Mouse (Mus musculus): ENCODE measurements around the gene Nectin2. TPM values are rescaled to one million over a fixed set of nuclear protein-coding genes. Genes with fewer than 3 reads are reported as not detected.
"Not testable (repeated sequence)": the region's sequence is repeated elsewhere in the genome, so short reads cannot be mapped to it uniquely, and the experiment has no call there.

Nectin2 gene
- total RNA-seq, 2 experiments from 2014 or later = 7.9 to 8.2 TPM

DNA sequence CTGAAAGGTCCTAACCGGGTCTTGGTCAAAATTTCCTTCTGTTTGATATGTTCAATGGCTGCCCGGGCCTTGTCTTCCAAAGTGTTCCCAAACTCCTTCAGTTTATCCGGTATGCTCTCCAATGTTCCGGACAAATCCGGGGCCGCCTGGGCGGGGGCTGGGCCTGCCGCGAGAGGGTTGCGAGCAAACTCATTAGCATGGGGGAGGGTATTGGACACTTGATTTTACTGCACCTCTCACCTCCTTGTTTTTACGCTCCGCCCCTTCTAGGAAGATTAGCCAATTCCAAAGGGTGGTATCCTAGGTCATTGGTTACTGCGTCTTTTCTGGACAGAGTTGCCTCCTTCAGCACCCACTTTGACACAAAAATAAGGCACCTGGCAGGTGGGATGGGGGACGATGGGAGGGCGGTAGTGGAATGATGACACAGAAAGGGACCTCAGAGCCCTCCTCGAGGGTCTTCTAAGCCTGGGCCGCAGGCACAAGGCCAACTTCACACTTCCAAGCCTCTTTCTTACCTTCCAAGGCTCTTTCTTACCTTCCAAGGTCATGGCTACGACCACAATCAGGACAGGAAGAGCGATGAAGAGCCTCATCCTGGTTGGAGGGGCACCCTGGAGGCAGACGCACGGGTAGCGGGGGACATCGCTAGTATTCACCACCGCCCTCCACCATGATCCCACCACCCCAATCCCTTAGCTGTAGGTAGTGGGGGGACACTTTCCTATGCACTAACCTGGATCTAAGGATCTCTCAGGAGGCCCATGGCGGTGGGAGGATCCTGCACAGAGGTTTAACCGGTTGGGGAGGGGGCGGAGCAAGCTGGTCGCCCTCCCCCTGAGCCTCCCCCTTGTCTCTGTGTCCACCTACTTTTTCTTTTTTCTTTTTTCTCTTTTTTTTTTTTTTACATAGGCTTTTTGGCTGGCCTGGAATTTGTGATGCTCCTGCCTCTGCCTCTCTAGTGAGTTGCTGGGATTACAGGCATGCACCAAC, 58.1 kb downstream of the Nectin2 start, which contains the start of gene Apoc1:
Gene Apoc1 (minus strand): TSS at position 788 of the 993 bp plus-strand sequence.
- intact Hi-C loops (cut with DNase I) = no loop called here
- no peak within 1 kb of the TSS for H3K4me3 ChIP-seq
- no peak for TF ChIP-seq CTCF (IDR thresholded peaks at IDR 0.05)
- H3K27ac ChIP-seq = peak within 1 kb of the TSS; percentile 28; the same call in 1 of the 2 replicates
- no peak for DNase-seq (ENCODE audit: extremely low spot score in 1 of 2, low spot score in 2 of 2)

DNA sequence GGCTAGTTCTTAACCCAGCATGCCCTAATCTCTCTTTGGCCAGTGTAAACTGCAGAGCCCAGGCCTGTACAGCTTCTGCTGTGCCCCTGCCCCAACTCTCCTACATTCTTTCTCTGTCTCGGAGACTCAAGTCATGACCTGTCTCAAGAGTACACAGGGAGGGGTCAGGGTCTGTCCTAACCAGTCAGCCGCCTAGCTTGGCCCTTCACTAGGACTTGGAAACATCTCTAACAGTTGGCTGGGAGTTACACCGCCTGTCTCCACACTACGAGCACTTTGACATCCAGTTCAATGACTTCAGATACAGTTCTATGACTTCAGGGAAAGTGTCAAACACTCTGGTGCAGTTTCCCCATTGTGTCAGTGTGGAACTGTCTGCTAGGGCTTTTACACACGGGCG, 58.8 kb downstream of the Nectin2 start:
- TF ChIP-seq CTCF (IDR thresholded peaks at IDR 0.05) = no peak
- no peak overlapping the region for H3K27ac ChIP-seq
- no peak for DNase-seq (ENCODE audit: extremely low spot score in 1 of 2, low spot score in 2 of 2)
- no peak overlapping the region for H3K4me3 ChIP-seq
- intact Hi-C loops (cut with DNase I) = no loop called here

DNA sequence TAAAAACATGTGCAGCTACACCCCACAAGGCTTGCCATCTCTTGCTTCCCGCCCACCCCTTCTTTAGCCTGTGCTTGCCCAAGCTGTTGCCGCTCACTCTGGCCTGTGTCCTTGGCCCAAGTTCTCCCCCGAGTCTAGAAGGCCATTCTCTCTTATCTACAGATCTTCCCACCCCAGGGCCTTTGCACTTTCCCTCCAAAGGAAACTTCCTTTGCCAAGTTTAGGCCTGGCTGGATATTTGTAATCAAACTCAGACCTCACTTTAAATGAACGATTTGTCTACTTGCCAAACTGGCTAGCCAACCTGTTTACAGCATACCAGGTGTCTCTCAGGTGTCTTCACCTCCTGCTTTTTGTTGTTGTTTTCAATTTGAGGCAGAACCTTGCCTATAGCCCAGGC, 59.4 kb downstream of the Nectin2 start:
- DNase-seq (ENCODE audit: extremely low spot score in 1 of 2, low spot score in 2 of 2) = no peak
- intact Hi-C loops (cut with DNase I) = no loop called here
- Histone ChIP-seq H3K27ac (no peak overlapping the region), H3K4me3 (no peak overlapping the region)
- TF ChIP-seq CTCF (IDR thresholded peaks at IDR 0.05) = no peak

DNA sequence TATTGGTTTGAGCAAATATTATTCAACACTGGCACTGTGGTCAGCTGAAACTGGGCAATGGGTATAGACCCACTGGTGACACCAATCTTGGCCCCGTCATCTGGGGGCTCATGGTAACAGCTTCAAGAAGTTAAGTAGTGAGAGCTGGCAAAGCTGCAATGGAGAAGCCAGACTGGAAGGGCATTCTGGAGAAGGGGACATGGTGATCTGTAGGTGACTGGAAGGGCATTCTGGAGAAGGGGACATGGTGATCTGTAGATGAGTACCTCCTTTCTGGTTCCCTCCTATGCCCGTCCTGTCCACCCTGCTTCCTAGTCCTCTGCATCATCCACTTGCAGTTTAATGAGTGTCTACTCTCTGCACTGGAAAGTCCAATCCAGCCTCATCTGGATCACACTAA, 61.7 kb downstream of the Nectin2 start:
- intact Hi-C loops (cut with DNase I) = no loop called here
- TF ChIP-seq CTCF (IDR thresholded peaks at IDR 0.05) = no peak
- Histone ChIP-seq H3K4me3 (no peak overlapping the region), H3K27ac (no peak overlapping the region)
- no peak for DNase-seq (ENCODE audit: extremely low spot score in 1 of 2, low spot score in 2 of 2)

DNA sequence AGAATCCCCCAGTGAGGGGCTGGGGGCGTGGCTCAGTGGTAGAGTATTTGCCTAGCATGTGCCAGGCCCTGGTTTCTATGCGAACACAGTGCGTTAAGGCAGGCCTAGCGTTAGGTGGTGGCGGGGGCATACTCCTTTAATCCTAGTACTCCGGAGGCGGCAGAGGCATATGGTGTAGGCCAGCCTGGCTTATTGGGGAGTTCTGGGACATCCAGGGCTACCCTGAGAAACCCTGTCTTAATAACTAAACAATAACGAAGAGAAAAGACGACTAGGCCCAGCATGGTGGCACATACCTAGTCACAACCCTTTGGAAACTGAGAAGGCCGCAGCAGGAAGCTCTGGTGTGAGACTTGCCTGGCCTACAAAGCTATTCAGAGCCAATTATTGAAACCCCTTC, 62.2 kb downstream of the Nectin2 start:
- DNase-seq (ENCODE audit: extremely low spot score in 1 of 2, low spot score in 2 of 2) = no peak
- no peak overlapping the region for H3K27ac ChIP-seq
- no peak overlapping the region for H3K4me3 ChIP-seq
- TF ChIP-seq CTCF (IDR thresholded peaks at IDR 0.05) = no peak
- intact Hi-C loops (cut with DNase I) = no loop called here

DNA sequence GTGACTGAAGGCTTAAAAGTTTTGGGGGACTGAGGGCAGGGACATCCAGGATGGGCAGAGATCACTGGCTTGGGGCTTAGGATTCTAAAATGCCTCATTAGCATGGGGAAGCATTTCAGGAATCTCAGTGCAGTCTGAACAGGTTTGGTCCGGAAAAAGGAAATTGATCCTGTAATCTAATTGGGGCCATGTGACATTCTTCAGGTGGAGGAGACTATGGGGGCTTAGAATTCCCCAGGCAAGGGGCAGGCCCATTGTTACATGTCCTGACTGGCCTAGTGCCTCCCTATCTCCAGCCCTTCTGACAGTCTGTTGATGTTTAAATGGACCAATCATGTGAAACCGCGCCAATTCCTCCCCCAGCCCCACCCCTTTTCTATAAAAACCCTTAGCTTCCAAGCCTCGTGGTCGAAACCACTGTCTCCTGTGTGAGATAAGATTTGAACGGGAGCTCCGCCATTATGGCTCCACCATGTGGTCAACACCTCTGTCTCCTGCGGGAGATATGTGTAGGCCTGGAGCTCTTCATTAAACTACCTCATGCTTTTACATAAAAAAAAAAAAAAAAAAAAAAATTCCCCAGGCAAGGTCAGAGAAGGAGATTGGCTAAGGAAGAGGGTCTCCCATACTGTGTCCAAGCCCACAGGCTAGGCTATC, 63.2 kb downstream of the Nectin2 start:
- DNase-seq (ENCODE audit: extremely low spot score in 1 of 2, low spot score in 2 of 2); H3K27ac ChIP-seq; H3K4me3 ChIP-seq; intact Hi-C loops (cut with DNase I): not testable (repeated sequence)

DNA sequence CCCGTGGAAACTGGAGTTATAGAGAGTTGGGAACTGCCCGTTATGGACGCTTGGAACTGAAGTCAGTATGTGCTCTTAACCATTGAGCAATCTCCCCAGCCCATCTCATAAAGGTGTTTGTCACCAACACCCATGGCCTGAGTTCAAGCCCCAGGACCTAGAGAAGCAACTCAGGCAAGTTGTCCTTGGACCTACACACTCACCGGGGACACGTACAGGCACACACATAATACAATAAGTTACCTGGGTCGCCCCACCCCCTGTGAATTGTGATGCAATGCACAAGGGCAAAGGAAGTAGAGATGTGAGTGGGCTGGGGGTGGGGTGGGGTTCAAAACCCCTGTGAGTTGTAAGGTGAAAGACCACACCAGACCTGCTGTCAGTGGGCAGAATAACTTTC, 63.8 kb downstream of the Nectin2 start:
- intact Hi-C loops (cut with DNase I) = no loop called here
- no peak for TF ChIP-seq CTCF (IDR thresholded peaks at IDR 0.05)
- Histone ChIP-seq H3K4me3 (no peak overlapping the region), H3K27ac (no peak overlapping the region)
- no peak for DNase-seq (ENCODE audit: extremely low spot score in 1 of 2, low spot score in 2 of 2)

DNA sequence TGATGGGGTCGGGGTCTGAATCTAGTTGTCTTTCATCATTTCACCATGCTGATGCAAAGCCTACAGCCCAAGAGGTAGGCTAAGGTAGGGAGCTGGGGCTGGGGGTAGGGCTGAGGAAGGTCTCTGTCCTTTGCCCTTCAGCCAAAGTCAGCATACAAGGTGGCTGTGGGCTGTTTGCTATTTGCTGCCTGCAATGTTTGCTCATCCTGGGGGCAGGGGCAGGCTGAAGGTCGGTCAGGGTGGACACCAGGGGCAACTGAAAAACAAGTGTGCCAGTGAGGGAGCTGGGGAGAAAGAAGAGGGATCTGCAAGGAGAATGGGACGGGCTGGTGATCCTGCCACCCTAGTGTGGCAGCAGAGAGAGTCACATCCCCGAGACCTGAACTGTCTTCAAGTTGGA, 64.9 kb downstream of the Nectin2 start:
- intact Hi-C loops (cut with DNase I) = no loop called here
- Histone ChIP-seq H3K4me3 (no peak overlapping the region), H3K27ac (no peak overlapping the region)
- TF ChIP-seq CTCF (IDR thresholded peaks at IDR 0.05) = no peak
- no peak for DNase-seq (ENCODE audit: extremely low spot score in 1 of 2, low spot score in 2 of 2)

DNA sequence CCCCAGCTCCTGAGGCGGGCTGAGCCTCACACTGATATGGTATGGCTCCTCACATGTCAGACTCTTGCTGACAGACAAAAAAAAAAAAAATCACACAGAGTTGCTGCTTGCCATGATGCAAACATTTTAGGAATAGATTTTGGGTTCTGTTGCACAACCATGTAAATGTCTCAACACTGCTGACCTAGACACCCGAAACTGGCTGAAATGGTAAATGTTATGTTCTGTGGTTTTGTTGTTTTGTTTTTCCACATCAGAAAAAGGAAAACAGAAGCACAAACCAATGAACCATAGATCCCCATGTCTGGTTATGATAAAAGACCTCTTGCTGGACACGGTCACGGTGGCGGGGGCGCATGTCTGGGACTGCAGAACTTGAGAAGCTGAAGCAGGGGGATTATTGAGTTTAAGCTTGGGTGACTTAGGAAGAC, 66.5 kb downstream of the Nectin2 start:
- intact Hi-C loops (cut with DNase I) = no loop called here
- no peak for TF ChIP-seq CTCF (IDR thresholded peaks at IDR 0.05)
- H3K4me3 ChIP-seq = no peak overlapping the region
- H3K27ac ChIP-seq = no peak overlapping the region
- DNase-seq (ENCODE audit: extremely low spot score in 1 of 2, low spot score in 2 of 2) = no peak

DNA sequence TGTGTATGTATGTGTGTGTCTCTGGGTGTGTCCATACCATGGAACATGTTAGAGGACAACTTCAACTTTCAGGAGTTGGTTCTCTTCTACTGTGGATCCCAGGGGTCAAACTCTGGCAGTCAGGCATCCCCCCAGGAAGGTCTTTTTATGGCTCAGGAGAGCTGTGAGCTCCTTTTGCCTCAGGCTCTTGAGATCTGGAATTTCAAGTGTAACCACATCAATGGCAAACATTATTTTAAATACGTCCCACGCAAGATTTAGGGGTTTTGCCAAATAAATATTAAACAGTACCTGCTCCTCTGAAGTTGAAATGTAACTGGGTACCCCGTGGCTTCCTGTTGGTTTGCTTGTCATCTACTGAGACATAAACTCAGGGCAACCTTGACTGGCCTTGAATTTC, 67.3 kb downstream of the Nectin2 start:
- Histone ChIP-seq H3K4me3 (no peak overlapping the region), H3K27ac (no peak overlapping the region)
- no peak for TF ChIP-seq CTCF (IDR thresholded peaks at IDR 0.05)
- DNase-seq (ENCODE audit: extremely low spot score in 1 of 2, low spot score in 2 of 2) = no peak
- intact Hi-C loops (cut with DNase I) = no loop called here

DNA sequence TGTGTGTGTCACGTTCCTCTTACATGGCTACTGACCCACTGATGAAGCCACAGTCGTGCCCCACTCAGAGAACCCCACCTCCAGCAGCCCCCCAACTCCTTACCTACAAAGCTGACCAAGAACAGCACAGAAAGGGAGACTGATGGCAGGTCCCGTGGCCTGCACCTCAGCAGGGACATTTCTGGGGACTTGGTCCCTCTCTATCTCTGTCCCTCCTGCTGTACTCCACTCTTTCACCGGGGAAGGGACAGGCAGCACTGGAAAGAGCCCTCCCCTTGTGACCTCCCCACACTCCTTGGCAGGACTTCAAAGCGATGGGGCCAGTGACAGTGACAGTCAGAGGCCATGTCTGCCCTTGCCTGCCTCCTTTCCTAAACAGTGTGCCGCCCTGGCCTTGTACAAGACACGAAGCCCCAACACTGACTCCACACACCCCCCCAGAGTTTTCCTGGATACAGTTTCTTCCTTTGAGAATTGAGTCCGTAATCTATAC, 69.0 kb downstream of the Nectin2 start, which contains the start of the genes Gm44805 and Apoc4:
Gene Gm44805 (minus strand): TSS at position 222 of the 493 bp plus-strand sequence.
Gene Apoc4 (minus strand): TSS at position 278 of the 493 bp plus-strand sequence.
- no peak within 1 kb of the TSS for H3K27ac ChIP-seq
- no peak within 1 kb of the TSS for H3K4me3 ChIP-seq
- no peak for DNase-seq (ENCODE audit: extremely low spot score in 1 of 2, low spot score in 2 of 2)
- TF ChIP-seq CTCF (IDR thresholded peaks at IDR 0.05) = no peak
- intact Hi-C loops (cut with DNase I) = no loop called here

DNA sequence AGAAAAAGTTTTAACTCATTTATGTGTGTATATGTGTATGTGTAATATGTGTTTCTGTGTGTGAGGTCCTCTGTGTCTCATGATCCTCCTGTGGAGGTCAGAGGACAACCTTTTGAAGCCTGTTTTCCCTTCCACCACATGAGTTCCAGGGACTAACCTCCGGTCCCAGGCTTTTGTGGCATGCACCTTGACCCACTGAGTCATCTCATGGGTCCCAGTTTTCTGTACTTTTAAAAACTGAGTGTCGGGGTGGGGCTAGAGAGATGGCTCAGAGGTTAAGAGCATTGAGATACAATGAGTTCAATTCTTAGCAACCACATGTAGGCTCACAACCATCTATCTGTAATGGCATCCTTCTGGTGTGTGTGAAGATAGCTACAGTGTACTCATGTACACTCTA, 69.6 kb downstream of the Nectin2 start:
- intact Hi-C loops (cut with DNase I) = no loop called here
- H3K27ac ChIP-seq = no peak overlapping the region
- no peak for DNase-seq (ENCODE audit: extremely low spot score in 1 of 2, low spot score in 2 of 2)
- H3K4me3 ChIP-seq = no peak overlapping the region
- no peak for TF ChIP-seq CTCF (IDR thresholded peaks at IDR 0.05)
